Mouse (Mus musculus): ENCODE data around the gene Bak1. TPM values are rescaled to one million over a fixed set of nuclear protein-coding genes. Genes with fewer than 3 reads are reported as not detected.
A peak's percentile ranks its signal among the peaks of the same experiment; 100 is the strongest.

Bak1 gene
- 10 to 100 TPM; 12.0 to 13.0 TPM for total RNA-seq (2021)
- long read RNA-seq, experiment 1, partial matches to known transcripts, result 0 of 2 reads
- long read RNA-seq, experiment 1, other reads (novel, unspliced or antisense), result 1 of 2 reads
- long read RNA-seq, experiment 2, partial matches to known transcripts, result 0 of 3 reads
- long read RNA-seq, experiment 2, other reads (novel, unspliced or antisense), result 3 of 3 reads

GRCm38 (mm10) chr17:27028909-27029308 is at the start of gene Bak1:
Gene Bak1 (minus strand): TSS chr17:27029009.
- DNase-seq (ENCODE audit: low spot score in 2 of 2), result no peak

DNA sequence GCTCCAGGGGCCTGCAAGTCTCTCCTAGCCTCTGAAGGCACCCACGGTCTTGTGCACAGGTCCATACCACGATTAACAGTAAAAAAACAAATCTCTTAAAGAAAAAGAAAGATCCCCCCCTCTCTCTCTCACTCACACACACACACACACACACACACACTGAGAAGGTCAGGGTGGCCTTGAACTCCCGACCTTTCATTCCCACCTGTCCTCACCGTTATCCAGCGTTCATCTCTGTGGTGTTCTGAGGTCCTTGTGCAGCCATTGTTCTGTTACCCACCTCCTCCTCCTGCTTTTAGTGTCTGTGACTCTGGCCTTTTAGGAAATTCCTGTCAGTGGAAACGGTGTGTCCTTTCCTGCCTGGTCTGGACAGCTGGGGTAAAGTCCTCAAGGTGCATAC is 49.7 kb upstream of the Bak1 start:
- no peak for DNase-seq (ENCODE audit: low spot score in 2 of 2)

DNA sequence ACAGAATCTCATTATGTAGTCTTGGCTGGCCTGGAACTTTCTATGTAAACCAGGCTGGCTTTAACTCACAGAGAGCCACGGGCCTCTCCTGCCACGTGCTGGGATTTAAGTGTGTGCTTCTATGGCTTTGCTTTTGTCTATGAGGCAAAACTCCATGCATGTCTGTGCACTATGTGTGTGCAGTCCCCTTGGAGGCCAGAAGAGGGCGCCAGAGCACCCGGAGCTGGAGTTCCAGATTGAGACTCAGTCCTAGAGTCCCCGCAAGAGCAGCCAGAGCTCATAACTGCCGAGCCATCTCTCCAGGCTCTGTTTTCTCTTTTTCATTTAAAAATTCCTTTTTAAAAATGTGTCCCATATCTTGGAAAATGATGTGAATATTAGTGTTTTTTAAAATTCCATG is 49.1 kb upstream of the Bak1 start:
- no peak for DNase-seq (ENCODE audit: low spot score in 2 of 2)

- no peak for DNase-seq (ENCODE audit: low spot score in 2 of 2)
These were observed 48.3 kb upstream of the Bak1 start for GRCm38 (mm10) chr17:27077133-27077532.

GRCm38 (mm10) chr17:27074849-27075745 is 46.3 kb upstream of the Bak1 start:
- DNase-seq (ENCODE audit: low spot score in 2 of 2), result no peak

DNA sequence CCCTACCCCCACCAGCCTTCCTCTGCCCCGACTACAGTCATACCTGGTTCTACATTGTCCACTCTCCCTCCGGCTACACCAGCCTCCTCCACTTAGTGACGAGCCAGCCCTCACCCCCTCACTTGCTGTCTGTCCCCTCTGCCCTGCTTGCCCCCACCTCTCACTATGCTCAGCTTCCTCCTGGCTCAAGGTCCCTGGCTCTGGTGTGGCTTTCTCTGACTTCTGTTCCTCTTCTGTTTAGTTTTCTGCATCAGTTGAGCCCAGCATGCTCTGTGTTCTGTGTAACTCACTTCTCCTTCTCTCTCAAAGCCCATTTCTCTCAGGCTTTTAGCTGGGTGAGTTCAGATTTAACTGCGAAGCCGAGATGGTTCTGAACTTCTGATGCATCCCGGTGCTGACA is 45.4 kb upstream of the Bak1 start:
- no peak for DNase-seq (ENCODE audit: low spot score in 2 of 2)

- no peak for DNase-seq (ENCODE audit: low spot score in 2 of 2)
These were observed 45.0 kb upstream of the Bak1 start for GRCm38 (mm10) chr17:27073778-27074177.

- DNase-seq (ENCODE audit: low spot score in 2 of 2), result no peak
These were observed 44.3 kb upstream of the Bak1 start for GRCm38 (mm10) chr17:27073126-27073525.

GRCm38 (mm10) chr17:27072363-27072762 is 43.6 kb upstream of the Bak1 start:
- DNase-seq (ENCODE audit: low spot score in 2 of 2), result peak; percentile 39 to 59

- DNase-seq (ENCODE audit: low spot score in 2 of 2), result peak; percentile 13 to 21
These were observed 42.8 kb upstream of the Bak1 start for GRCm38 (mm10) chr17:27071630-27072029.

DNA sequence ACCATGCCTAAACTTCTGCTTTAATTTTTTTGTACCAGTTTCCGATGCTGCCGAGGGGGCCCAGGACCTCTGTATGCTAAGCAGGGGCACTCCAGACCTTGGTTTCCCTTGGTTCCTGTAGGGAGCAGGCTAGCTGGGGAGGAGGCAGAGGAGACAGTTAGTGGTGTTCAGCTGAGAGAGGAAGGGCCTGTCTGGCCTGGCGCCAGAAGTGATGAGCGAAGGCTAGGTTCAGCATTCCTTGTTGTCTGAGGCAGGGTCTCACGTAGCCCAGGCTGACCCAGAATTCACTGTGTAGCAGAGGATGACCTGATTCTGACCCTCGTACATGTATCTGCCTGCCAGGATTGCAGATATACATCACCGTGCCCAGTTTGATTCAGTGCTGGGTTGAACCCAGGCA is 42.1 kb upstream of the Bak1 start:
- DNase-seq (ENCODE audit: low spot score in 2 of 2), result no peak

- no peak for DNase-seq (ENCODE audit: low spot score in 2 of 2)
These were observed 40.3 kb upstream of the Bak1 start for GRCm38 (mm10) chr17:27069071-27069470.

- DNase-seq (ENCODE audit: low spot score in 2 of 2), result no peak
These were observed 37.3 kb upstream of the Bak1 start for GRCm38 (mm10) chr17:27066065-27066464.

GRCm38 (mm10) chr17:27064195-27064594 is 35.4 kb upstream of the Bak1 start:
- DNase-seq (ENCODE audit: low spot score in 2 of 2), result no peak

DNA sequence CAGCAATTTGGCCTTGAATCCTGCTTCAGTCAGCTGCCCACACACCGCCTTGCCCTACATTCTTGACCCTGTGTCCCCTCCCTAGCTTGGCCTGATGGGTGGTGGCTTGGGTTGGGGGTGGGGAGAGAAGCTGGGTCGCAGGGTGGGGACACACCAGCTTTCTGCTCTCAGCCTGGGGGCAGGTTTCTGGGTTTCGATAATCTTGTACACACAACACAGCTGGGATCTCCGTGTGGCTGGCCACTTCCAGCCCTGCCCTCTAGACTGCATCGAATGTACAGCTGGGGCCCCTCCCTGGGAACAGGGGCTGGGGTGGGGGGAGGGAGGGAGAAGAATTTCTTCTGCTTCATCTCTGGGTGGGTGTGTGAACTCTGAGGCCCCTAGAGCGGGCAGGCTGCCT is 34.9 kb upstream of the Bak1 start:
- no peak for DNase-seq (ENCODE audit: low spot score in 2 of 2)

DNA sequence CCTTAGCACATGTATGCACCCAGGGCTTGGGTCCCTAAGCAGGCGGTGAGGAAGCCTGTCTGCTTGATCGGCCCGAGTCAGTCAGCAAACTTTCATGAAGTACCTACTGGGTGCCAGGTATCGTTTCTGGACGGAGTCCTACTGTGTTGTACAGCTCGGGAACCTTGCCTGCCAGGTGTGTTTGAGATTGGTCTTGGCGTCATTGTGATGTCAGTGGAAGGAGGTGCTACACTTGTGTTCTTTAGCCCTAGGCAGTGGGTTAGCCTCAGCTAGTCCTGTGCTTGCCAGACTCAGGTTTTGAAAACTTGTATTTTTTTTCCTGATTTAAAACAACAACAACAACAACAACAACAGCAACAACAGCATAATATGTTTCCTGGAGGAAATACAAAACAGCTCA is 33.9 kb upstream of the Bak1 start:
- DNase-seq (ENCODE audit: low spot score in 2 of 2), result no peak

DNA sequence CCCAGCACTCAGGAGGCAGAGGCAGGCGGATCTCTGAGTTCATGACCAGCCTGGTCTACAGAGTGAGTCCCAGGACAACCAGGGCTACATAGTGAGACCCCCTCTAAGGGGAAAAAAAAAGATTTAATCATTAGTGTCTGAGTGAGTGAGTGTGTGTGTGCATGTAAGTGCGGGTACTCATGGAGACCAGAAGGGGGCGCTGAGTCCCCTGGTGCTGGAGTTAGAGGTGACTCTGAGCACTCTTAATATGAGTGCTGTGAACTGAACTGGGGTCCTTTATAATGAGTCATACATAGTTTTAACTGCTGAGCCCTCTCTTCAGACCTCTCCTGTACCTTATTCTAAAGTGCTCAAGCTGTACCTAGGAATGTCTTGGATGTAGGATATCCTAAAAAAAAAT is 32.9 kb upstream of the Bak1 start:
- DNase-seq (ENCODE audit: low spot score in 2 of 2), result no peak

DNA sequence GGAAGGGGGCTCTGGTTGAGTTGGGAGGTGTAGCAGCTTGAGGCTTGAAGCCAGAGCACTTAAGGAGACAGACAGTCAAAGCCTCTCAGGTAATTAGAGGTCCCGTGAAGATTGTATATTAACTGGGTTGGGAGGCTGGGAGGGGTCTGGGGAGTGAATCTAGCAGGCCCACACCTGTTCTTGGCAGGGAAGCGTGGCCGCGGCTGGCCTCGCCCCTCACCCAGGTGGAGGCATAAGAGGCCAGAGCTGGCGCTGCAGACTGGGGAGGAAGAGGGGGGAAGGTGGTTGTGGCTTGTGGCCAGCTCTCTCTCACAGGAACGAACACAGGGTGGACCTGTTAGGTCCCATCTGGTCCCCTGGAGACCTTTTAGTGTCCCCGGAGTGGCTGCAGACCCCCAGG is 31.9 kb upstream of the Bak1 start:
- DNase-seq (ENCODE audit: low spot score in 2 of 2), result no peak

DNA sequence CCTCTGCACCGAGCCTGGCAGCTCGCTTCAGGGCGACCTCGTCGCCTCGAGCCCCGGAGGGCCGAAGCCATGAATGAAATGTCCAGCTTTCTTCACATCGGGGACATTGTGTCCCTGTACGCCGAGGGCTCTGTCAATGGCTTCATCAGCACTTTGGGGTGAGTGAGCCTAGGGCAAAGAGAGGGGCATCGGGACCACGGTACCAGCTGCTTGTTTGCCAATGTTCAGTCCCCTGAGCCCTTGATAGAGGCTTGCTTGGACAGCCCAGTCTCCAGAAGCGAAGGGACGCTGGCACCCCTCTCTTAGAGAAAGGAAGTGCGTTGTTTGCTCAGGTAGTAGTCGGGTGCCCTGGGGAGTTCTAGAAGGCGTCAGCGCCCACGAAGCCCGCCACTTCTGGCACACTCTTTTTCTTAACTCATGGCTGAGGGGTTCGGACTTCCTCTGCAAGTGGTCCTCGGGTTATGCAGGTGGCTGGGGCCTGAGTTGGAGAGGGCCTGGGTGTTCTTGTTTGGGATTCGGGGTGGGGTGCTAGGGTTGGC is 28.8 kb upstream of the Bak1 start:
- DNase-seq (ENCODE audit: low spot score in 2 of 2), result no peak

DNA sequence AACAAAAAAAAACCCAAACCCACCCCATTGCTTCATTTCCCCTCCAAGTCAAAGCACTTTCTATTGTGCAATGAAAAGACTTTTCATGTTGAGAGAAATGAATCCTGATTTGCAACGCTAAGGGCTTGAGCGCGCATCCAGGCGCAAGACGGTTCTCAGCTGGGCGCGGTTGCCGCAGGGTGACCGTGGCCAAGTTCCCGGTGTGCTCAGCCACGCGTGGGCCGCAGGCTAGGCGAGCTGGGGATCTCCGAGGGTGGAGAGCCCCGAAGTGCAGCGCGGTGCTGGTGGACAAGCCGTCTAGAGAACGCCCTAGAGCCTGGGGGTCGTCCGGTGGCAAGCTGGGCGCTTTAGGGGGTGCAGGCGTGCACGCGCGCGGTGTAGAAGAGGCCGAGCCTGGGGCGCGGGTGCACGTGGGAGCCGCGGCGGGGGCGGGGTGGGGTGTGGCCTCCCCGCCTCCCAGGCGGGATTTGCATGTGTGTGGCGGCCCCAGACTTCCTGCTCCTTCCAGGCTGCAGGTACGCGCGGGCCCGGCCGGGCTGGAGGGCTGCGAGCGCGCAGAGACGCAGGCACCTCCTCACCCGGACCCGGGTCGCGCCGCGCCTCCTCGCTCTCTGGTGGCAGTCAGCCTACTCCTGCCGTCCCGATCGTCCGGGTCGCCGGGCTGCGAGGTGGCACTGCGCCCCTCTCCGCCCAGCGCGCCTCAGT is 28.2 kb upstream of the Bak1 start, which contains the start of gene Itpr3:
Itpr3 (plus strand) TSS at position 493 of the 705 bp plus-strand sequence.
- DNase-seq (ENCODE audit: low spot score in 2 of 2), result peak in 1 of 2 experiments; percentile 21

DNA sequence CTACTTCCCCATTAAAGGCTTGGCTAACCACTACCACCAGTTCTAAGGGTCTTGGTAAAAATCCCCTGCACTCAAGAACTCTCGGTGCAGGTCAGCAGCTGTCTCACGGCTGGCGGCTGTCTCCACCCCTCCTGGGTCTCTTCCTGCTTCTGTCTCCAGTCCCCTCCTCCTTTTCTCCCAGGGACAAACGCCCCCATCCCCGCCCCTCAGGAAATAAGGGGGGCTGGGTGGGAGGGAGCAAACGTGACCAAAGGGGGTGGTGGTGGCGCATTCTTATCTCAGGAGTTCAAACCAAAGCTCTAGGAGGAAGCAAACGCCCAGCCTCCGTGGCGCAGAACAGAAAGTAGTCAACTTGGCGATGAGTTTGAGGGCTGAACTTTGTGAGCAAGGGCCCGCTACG is 27.4 kb upstream of the Bak1 start:
- no peak for DNase-seq (ENCODE audit: low spot score in 2 of 2)

- no peak for DNase-seq (ENCODE audit: low spot score in 2 of 2)
These were observed 22.7 kb upstream of the Bak1 start for GRCm38 (mm10) chr17:27051514-27051913.

Data from left cerebral cortex, adult 18-20 months (tissue).